Mouse (Mus musculus) MEL-GATA-1-ER (cell line): ENCODE measurements around the gene Dspp.

Experiments
- DNase-seq: peaks from one replicate; pipeline ENCODE4 v3.0.0-alpha.2; 2012; ENCODE audit warnings: low read depth; ENCODE audit errors: extremely low read depth

The Dspp gene

GRCm38 (mm10) chr5:104170412-104170811 lies at the start of gene Dspp:
Gene Dspp (plus strand): TSS chr5:104170712.
- DNase-seq, result no peak

- DNase-seq, result no peak
Observed at GRCm38 (mm10) chr5:104124016-104124658, 46.4 kb upstream of the Dspp start.

GRCm38 (mm10) chr5:104126561-104127320 lies 43.8 kb upstream of the Dspp start:
- no peak for DNase-seq

GRCm38 (mm10) chr5:104127351-104127750 lies 43.2 kb upstream of the Dspp start:
- no peak for DNase-seq

- no peak for DNase-seq
Observed at GRCm38 (mm10) chr5:104128281-104129031, 42.1 kb upstream of the Dspp start.

GRCm38 (mm10) chr5:104130891-104131290 lies 39.6 kb upstream of the Dspp start:
- DNase-seq, result no peak

- DNase-seq, result no peak
Observed at GRCm38 (mm10) chr5:104131544-104131943, 39.0 kb upstream of the Dspp start.

GRCm38 (mm10) chr5:104133752-104134151 lies 36.8 kb upstream of the Dspp start:
- no peak for DNase-seq

- no peak for DNase-seq
Observed at GRCm38 (mm10) chr5:104137920-104138541, 32.5 kb upstream of the Dspp start.

- DNase-seq, result no peak
Observed at GRCm38 (mm10) chr5:104141067-104141466, 29.4 kb upstream of the Dspp start.

GRCm38 (mm10) chr5:104144057-104144456 lies 26.5 kb upstream of the Dspp start:
- no peak for DNase-seq

GRCm38 (mm10) chr5:104149349-104149748 lies 21.2 kb upstream of the Dspp start:
- DNase-seq, result no peak

GRCm38 (mm10) chr5:104150196-104150595 lies 20.3 kb upstream of the Dspp start:
- no peak for DNase-seq

GRCm38 (mm10) chr5:104157701-104158100 lies 12.8 kb upstream of the Dspp start:
- DNase-seq, result no peak

GRCm38 (mm10) chr5:104158332-104159052 lies 12.0 kb upstream of the Dspp start:
- DNase-seq, result no peak

GRCm38 (mm10) chr5:104160581-104160980 lies 9.9 kb upstream of the Dspp start:
- no peak for DNase-seq

GRCm38 (mm10) chr5:104161390-104161789 lies 9.1 kb upstream of the Dspp start:
- DNase-seq, result no peak

GRCm38 (mm10) chr5:104163536-104163935 lies 7.0 kb upstream of the Dspp start:
- DNase-seq, result no peak

GRCm38 (mm10) chr5:104173094-104173493 lies 2.6 kb downstream of the Dspp start:
- no peak for DNase-seq

- DNase-seq, result no peak
Observed at GRCm38 (mm10) chr5:104183743-104184142, 13.2 kb downstream of the Dspp start.

GRCm38 (mm10) chr5:104187281-104187680 lies 16.8 kb downstream of the Dspp start:
- DNase-seq, result no peak
